Mouse (Mus musculus): ENCODE measurements around the gene Lrtm2. TPM values are rescaled to one million over a fixed set of nuclear protein-coding genes. Genes with fewer than 3 reads are reported as not detected.

Gene Lrtm2
- polyA plus RNA-seq, 1 experiment from 2014 or later: 0.04 TPM

GRCm38 (mm10) chr6:119358020-119358571, 27.5 kb upstream of the Lrtm2 start:
- Histone ChIP-seq H3K36me3 (peaks cover 70% of the 10 kb centered on the region), H3K9me3 (no peaks in the 10 kb centered on the region), H3K4me2 (replicated peaks) (no peak overlapping the region), H3K9ac (no peak overlapping the region), H3K4me1 (no peaks in the 10 kb centered on the region), H3K4me3 (no peak overlapping the region), H3K27ac (no peak overlapping the region), H3K27me3 (no peaks in the 10 kb centered on the region)
- ATAC-seq (ENCODE audit: insufficient number of reproducible peaks, insufficient read depth, low FRiP score, low TSS enrichment): no peak
- 93% methylated on average over 8 of the region's 8 CpGs for WGBS

- 86% methylated on average over 6 of the region's 6 CpGs for WGBS
- no peak overlapping the region for H3K9ac ChIP-seq
Measured at GRCm38 (mm10) chr6:119352501-119352900, 21.9 kb upstream of the Lrtm2 start.

GRCm38 (mm10) chr6:119351656-119352055, 21.1 kb upstream of the Lrtm2 start:
- Histone ChIP-seq H3K4me2 (replicated peaks) (no peak overlapping the region), H3K9me3 (no peaks in the 10 kb centered on the region), H3K9ac (no peak overlapping the region), H3K4me3 (no peak overlapping the region), H3K27me3 (no peaks in the 10 kb centered on the region), H3K36me3 (peaks cover 31% of the 10 kb centered on the region), H3K27ac (no peak overlapping the region), H3K4me1 (no peaks in the 10 kb centered on the region)
- ATAC-seq (ENCODE audit: insufficient number of reproducible peaks, insufficient read depth, low FRiP score, low TSS enrichment): no peak
- 83% methylated on average over 8 of the region's 8 CpGs for WGBS

More at GRCm38 (mm10) chr6:119352501-119352900, 21.9 kb upstream of the Lrtm2 start:
- H3K27ac ChIP-seq: no peak overlapping the region
- no peak overlapping the region for H3K4me3 ChIP-seq
- H3K27me3 ChIP-seq: no peaks in the 10 kb centered on the region
- H3K4me1 ChIP-seq: no peaks in the 10 kb centered on the region
- no peak overlapping the region for H3K4me2 ChIP-seq (replicated peaks)
- peaks cover 38% of the 10 kb centered on the region for H3K36me3 ChIP-seq
- H3K9me3 ChIP-seq: no peaks in the 10 kb centered on the region
- ATAC-seq (ENCODE audit: insufficient number of reproducible peaks, insufficient read depth, low FRiP score, low TSS enrichment): no peak

GRCm38 (mm10) chr6:119350703-119351198, 20.2 kb upstream of the Lrtm2 start:
- ATAC-seq (ENCODE audit: insufficient number of reproducible peaks, insufficient read depth, low FRiP score, low TSS enrichment): no peak
- Histone ChIP-seq H3K4me2 (replicated peaks) (no peak overlapping the region), H3K36me3 (peaks cover 25% of the 10 kb centered on the region), H3K9me3 (no peaks in the 10 kb centered on the region), H3K4me3 (no peak overlapping the region), H3K4me1 (no peaks in the 10 kb centered on the region), H3K27ac (no peak overlapping the region), H3K27me3 (no peaks in the 10 kb centered on the region), H3K9ac (no peak overlapping the region)
- 84% methylated on average over 9 of the region's 9 CpGs for WGBS

- Histone ChIP-seq H3K9ac (no peak overlapping the region), H3K27ac (no peak overlapping the region), H3K36me3 (peaks cover 1% of the 10 kb centered on the region; the same call in 1 of the 2 replicates), H3K4me1 (no peaks in the 10 kb centered on the region), H3K4me2 (replicated peaks) (no peak overlapping the region), H3K27me3 (no peaks in the 10 kb centered on the region), H3K9me3 (no peaks in the 10 kb centered on the region), H3K4me3 (no peak overlapping the region)
- ATAC-seq (ENCODE audit: insufficient number of reproducible peaks, insufficient read depth, low FRiP score, low TSS enrichment): no peak
- 6% methylated on average over 1 of the region's 1 CpGs for WGBS
Measured at GRCm38 (mm10) chr6:119348234-119348633, 17.7 kb upstream of the Lrtm2 start.

GRCm38 (mm10) chr6:119347813-119348212, 17.2 kb upstream of the Lrtm2 start:
- no peaks in the 10 kb centered on the region for H3K36me3 ChIP-seq
- 80% methylated on average over 5 of the region's 5 CpGs for WGBS

GRCm38 (mm10) chr6:119346257-119346656, 15.7 kb upstream of the Lrtm2 start:
- no peak overlapping the region for H3K4me3 ChIP-seq
- no peaks in the 10 kb centered on the region for H3K4me1 ChIP-seq
- H3K4me2 ChIP-seq (replicated peaks): no peak overlapping the region
- H3K9ac ChIP-seq: no peak overlapping the region
- no peaks in the 10 kb centered on the region for H3K27me3 ChIP-seq
- ATAC-seq (ENCODE audit: insufficient number of reproducible peaks, insufficient read depth, low FRiP score, low TSS enrichment): no peak
- WGBS: 54% methylated on average over 10 of the region's 10 CpGs
- no peaks in the 10 kb centered on the region for H3K36me3 ChIP-seq
- H3K9me3 ChIP-seq: no peaks in the 10 kb centered on the region
- H3K27ac ChIP-seq: no peak overlapping the region

More at GRCm38 (mm10) chr6:119347813-119348212, 17.2 kb upstream of the Lrtm2 start:
- H3K9ac ChIP-seq: no peak overlapping the region
- no peaks in the 10 kb centered on the region for H3K27me3 ChIP-seq
- no peak overlapping the region for H3K27ac ChIP-seq
- ATAC-seq (ENCODE audit: insufficient number of reproducible peaks, insufficient read depth, low FRiP score, low TSS enrichment): no peak
- no peaks in the 10 kb centered on the region for H3K4me1 ChIP-seq
- no peaks in the 10 kb centered on the region for H3K9me3 ChIP-seq
- no peak overlapping the region for H3K4me3 ChIP-seq
- no peak overlapping the region for H3K4me2 ChIP-seq (replicated peaks)

GRCm38 (mm10) chr6:119341409-119341808, 10.8 kb upstream of the Lrtm2 start:
- H3K4me1 ChIP-seq: no peaks in the 10 kb centered on the region
- H3K4me3 ChIP-seq: no peak overlapping the region
- no peak overlapping the region for H3K4me2 ChIP-seq (replicated peaks)
- H3K27me3 ChIP-seq: no peaks in the 10 kb centered on the region
- H3K27ac ChIP-seq: no peak overlapping the region
- no peak for ATAC-seq (ENCODE audit: insufficient number of reproducible peaks, insufficient read depth, low FRiP score, low TSS enrichment)
- H3K9me3 ChIP-seq: no peaks in the 10 kb centered on the region
- no peak overlapping the region for H3K9ac ChIP-seq
- H3K36me3 ChIP-seq: no peaks in the 10 kb centered on the region

GRCm38 (mm10) chr6:119338121-119338912, 7.8 kb upstream of the Lrtm2 start:
- peaks cover 6% of the 10 kb centered on the region; the same call in 1 of the 2 replicates for H3K27me3 ChIP-seq
- no peak overlapping the region; the same call in 1 of the 2 replicates for H3K27ac ChIP-seq
- no peak for ATAC-seq (ENCODE audit: insufficient number of reproducible peaks, insufficient read depth, low FRiP score, low TSS enrichment)
- no peaks in the 10 kb centered on the region for H3K9me3 ChIP-seq
- no peak overlapping the region for H3K4me3 ChIP-seq
- H3K4me2 ChIP-seq (replicated peaks): no peak overlapping the region
- no peak overlapping the region for H3K9ac ChIP-seq
- H3K4me1 ChIP-seq: no peaks in the 10 kb centered on the region
- 33% methylated on average over 10 of the region's 11 CpGs for WGBS
- no peaks in the 10 kb centered on the region for H3K36me3 ChIP-seq

- no peaks in the 10 kb centered on the region for H3K4me1 ChIP-seq
Measured at GRCm38 (mm10) chr6:119337287-119337686, 6.7 kb upstream of the Lrtm2 start.

GRCm38 (mm10) chr6:119336124-119336523, 5.6 kb upstream of the Lrtm2 start:
- H3K4me3 ChIP-seq: no peak overlapping the region
- no peak for ATAC-seq (ENCODE audit: insufficient number of reproducible peaks, insufficient read depth, low FRiP score, low TSS enrichment)
- H3K27me3 ChIP-seq: peaks cover 23% of the 10 kb centered on the region
- H3K9ac ChIP-seq: no peak overlapping the region
- H3K4me1 ChIP-seq: no peaks in the 10 kb centered on the region
- H3K4me2 ChIP-seq (replicated peaks): no peak overlapping the region
- WGBS: 80% methylated on average over 7 of the region's 7 CpGs
- no peaks in the 10 kb centered on the region for H3K36me3 ChIP-seq
- no peak overlapping the region for H3K27ac ChIP-seq
- H3K9me3 ChIP-seq: no peaks in the 10 kb centered on the region

More at GRCm38 (mm10) chr6:119337287-119337686, 6.7 kb upstream of the Lrtm2 start:
- WGBS: 72% methylated on average over 3 of the region's 3 CpGs
- H3K27me3 ChIP-seq: peaks cover 11% of the 10 kb centered on the region
- H3K36me3 ChIP-seq: no peaks in the 10 kb centered on the region
- H3K9ac ChIP-seq: no peak overlapping the region
- no peak for ATAC-seq (ENCODE audit: insufficient number of reproducible peaks, insufficient read depth, low FRiP score, low TSS enrichment)
- no peaks in the 10 kb centered on the region for H3K9me3 ChIP-seq
- no peak overlapping the region for H3K4me2 ChIP-seq (replicated peaks)
- H3K4me3 ChIP-seq: no peak overlapping the region
- no peak overlapping the region for H3K27ac ChIP-seq

- Histone ChIP-seq H3K27ac (no peak overlapping the region), H3K4me2 (replicated peaks) (no peak overlapping the region), H3K9me3 (no peaks in the 10 kb centered on the region), H3K27me3 (peaks cover 46% of the 10 kb centered on the region), H3K4me1 (peaks cover 18% of the 10 kb centered on the region; the same call in 1 of the 2 replicates), H3K9ac (no peak overlapping the region), H3K36me3 (no peaks in the 10 kb centered on the region), H3K4me3 (no peak overlapping the region)
- WGBS: 37% methylated on average over 3 of the region's 3 CpGs
- ATAC-seq (ENCODE audit: insufficient number of reproducible peaks, insufficient read depth, low FRiP score, low TSS enrichment): no peak
Measured at GRCm38 (mm10) chr6:119333831-119334230, 3.3 kb upstream of the Lrtm2 start.

Data from embryonic facial prominence, embryonic 12.5 days (tissue).